Mouse (Mus musculus): ENCODE results near the gene Rhox4c. TPM values are rescaled to one million over a fixed set of nuclear protein-coding genes. Genes with fewer than 3 reads are reported as not detected.
"Not testable (repeated sequence)": the region's sequence is repeated elsewhere in the genome, so short reads cannot be mapped to it uniquely, and the experiment has no call there.

Rhox4c gene
- not detected for polyA plus RNA-seq (2017; shearing (Covaris generic))

- not testable (repeated sequence) for ATAC-seq
Measured at GRCm38 (mm10) chrX:37480037-37480436, at the start of gene Rhox4c. Gene Rhox4c (plus strand): TSS chrX:37480337.

DNA sequence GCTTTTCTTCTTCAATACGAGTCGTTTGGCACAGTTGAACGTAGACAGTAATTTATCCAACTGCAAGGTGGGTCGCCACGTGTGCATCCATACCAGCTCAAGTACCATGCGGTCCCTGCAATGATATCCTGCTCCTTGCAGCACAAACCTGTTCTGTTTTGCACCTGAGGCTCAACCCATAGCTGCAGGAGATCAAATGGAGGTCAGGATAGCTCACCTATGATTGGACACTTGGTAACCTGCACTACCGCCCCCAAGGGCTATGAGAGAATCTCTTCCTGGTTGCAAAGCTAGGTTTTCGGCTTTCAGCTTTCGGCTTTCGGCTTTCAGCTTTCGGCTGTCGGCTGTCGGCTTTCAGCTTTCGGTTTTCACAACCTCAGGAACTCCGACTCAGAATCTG, 47.9 kb upstream of the Rhox4c start, which contains the start of gene Rhox4b:
TSS of gene Rhox4b (plus strand) at position 301 of the 400 bp plus-strand sequence.
- ATAC-seq, result not testable (repeated sequence)

- ATAC-seq, result not testable (repeated sequence)
Measured at GRCm38 (mm10) chrX:37453380-37453779, 26.8 kb upstream of the Rhox4c start, which contains the start of gene Rhox2c. Gene Rhox2c (plus strand): TSS chrX:37453680.

DNA sequence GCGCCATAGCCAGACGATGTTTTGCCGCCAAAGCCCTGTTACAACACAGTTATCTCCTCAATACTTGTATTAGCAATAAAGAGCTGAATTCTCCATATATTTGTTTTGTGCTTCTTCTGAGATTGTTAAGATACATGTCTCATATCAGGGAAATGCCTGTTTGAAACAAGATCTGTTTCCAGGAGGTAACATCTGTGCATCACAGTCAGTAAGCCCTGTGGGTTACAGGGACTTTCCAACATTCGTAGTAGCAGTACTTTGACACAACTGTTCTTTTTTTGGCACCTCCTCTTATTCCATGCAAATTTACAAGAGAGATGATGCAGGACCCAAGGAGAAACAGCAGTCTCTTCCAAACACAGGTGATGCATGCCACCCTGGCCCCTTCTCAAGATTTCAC, 21.9 kb upstream of the Rhox4c start, which contains the start of gene Rhox3c:
TSS of gene Rhox3c (plus strand) at position 301 of the 400 bp plus-strand sequence.
- ATAC-seq, result not testable (repeated sequence)

DNA sequence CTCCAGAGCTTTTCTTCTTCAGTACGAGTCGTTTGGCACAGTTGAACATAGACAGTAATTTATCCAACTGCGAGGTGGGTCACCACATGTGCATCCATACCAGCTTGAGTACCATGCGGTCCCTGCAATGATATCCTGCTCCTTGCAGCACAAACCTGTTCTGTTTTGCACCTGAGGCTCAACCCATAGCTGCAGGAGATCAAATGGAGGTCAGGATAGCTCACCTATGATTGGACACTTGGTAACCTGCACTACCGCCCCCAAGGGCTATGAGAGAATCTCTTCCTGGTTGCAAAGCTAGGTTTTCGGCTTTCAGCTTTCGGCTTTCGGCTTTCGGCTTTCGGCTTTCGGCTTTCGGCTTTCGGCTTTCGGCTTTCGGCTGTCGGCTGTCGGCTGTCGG, 33.9 kb downstream of the Rhox4c start, which contains the start of gene Rhox4d:
TSS of gene Rhox4d (plus strand) at position 301 of the 400 bp plus-strand sequence.
- not testable (repeated sequence) for ATAC-seq

DNA sequence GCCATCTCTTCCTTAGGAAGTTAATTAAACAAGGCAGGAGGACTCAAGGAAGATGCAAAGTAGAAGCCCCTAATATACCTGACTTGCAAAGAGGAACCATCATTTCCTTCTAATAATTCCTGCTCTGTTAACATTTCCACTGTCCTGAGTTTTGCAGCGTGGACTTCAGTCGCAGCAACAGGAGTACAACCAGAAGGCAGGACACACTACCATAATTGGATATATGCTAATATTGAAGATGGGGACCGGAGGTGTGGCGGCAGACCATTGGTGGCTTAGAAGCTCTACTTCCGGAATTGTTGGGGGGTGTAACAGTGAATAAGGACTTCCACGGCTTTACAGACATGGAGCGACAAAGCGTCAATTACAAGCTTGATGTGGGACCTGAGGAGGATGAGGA, 50.0 kb downstream of the Rhox4c start, which contains the start of gene Rhox2e:
TSS of gene Rhox2e (plus strand) at position 301 of the 400 bp plus-strand sequence.
- ATAC-seq, result not testable (repeated sequence)

Other genes with a start within 250 kb of the Rhox4c start
- gene Rhox2a, start 235.4 kb upstream of the Rhox4c start, polyA plus RNA-seq (2017; shearing (Covaris generic)), result not detected
- gene Rhox3a, start 230.4 kb upstream of the Rhox4c start, polyA plus RNA-seq (2017; shearing (Covaris generic)), result not detected
- gene Rhox4a, start 215.0 kb upstream of the Rhox4c start, polyA plus RNA-seq (2017; shearing (Covaris generic)), result under 1 TPM in 1 of 2 experiments, not detected in 1; 0.33 TPM
- not detected for gene Rhox3a2, start 100.3 kb upstream of the Rhox4c start, polyA plus RNA-seq (2017; shearing (Covaris generic))
- gene Rhox4a2, start 89.5 kb upstream of the Rhox4c start, polyA plus RNA-seq (2017; shearing (Covaris generic)), result under 1 TPM in 1 of 2 experiments, not detected in 1; 0.77 TPM
- gene Rhox2b, start 68.3 kb upstream of the Rhox4c start, polyA plus RNA-seq (2017; shearing (Covaris generic)), result not detected
- not detected for gene Rhox4b, start 47.8 kb upstream of the Rhox4c start, polyA plus RNA-seq (2017; shearing (Covaris generic))
- gene Rhox2c, start 26.7 kb upstream of the Rhox4c start, polyA plus RNA-seq (2017; shearing (Covaris generic)), result not detected
- not detected for gene Rhox3c, start 21.8 kb upstream of the Rhox4c start, polyA plus RNA-seq (2017; shearing (Covaris generic))
- not detected for gene Rhox2d, start 13.1 kb downstream of the Rhox4c start, polyA plus RNA-seq (2017; shearing (Covaris generic))
- under 1 TPM in 1 of 2 experiments, not detected in 1; 0.46 TPM for gene Rhox4d, start 34.0 kb downstream of the Rhox4c start, polyA plus RNA-seq (2017; shearing (Covaris generic))
- gene Rhox2e, start 50.1 kb downstream of the Rhox4c start, polyA plus RNA-seq (2017; shearing (Covaris generic)), result not detected
- not detected for gene Rhox3e, start 61.7 kb downstream of the Rhox4c start, polyA plus RNA-seq (2017; shearing (Covaris generic))
- not detected for gene Rhox4e, start 77.1 kb downstream of the Rhox4c start, polyA plus RNA-seq (2017; shearing (Covaris generic))
- gene Rhox2f, start 91.1 kb downstream of the Rhox4c start, polyA plus RNA-seq (2017; shearing (Covaris generic)), result not detected
- not detected for gene Rhox3f, start 100.7 kb downstream of the Rhox4c start, polyA plus RNA-seq (2017; shearing (Covaris generic))
- gene Rhox4f, start 127.4 kb downstream of the Rhox4c start, polyA plus RNA-seq (2017; shearing (Covaris generic)), result not detected
- not detected for gene Rhox3g, start 148.3 kb downstream of the Rhox4c start, polyA plus RNA-seq (2017; shearing (Covaris generic))
- not detected for gene Rhox2g, start 163.1 kb downstream of the Rhox4c start, polyA plus RNA-seq (2017; shearing (Covaris generic))
- not detected for gene Rhox4g, start 171.0 kb downstream of the Rhox4c start, polyA plus RNA-seq (2017; shearing (Covaris generic))
- gene Rhox3h, start 188.4 kb downstream of the Rhox4c start, polyA plus RNA-seq (2017; shearing (Covaris generic)), result not detected
- gene Rhox2h, start 192.9 kb downstream of the Rhox4c start, polyA plus RNA-seq (2017; shearing (Covaris generic)), result not detected

Data from CD4-positive, CD25-positive, alpha-beta regulatory T cell, adult 4 months (primary cell).